Mouse (Mus musculus) bone marrow macrophage, adult 2 months (primary cell): ENCODE data around the gene Gm49673. TPM values are rescaled to one million over a fixed set of nuclear protein-coding genes. Genes with fewer than 3 reads are reported as not detected.
"Not testable (repeated sequence)": the region's sequence is repeated elsewhere in the genome, so short reads cannot be mapped to it uniquely, and the experiment has no call there.

ENCODE experiments used
- H3K27ac ChIP-seq: 2 replicates; pipeline ENCODE4 v1.5.1; 2012; ENCODE audit warnings: low read depth, low read length; ENCODE audit not compliant: insufficient read depth
- H3K4me1 ChIP-seq: 2 replicates; pipeline ENCODE4 v1.6.1; 2012; ENCODE audit warnings: low read length; ENCODE audit not compliant: control insufficient read depth, insufficient read depth
- H3K4me3 ChIP-seq: 2 replicates; pipeline ENCODE4 v1.5.1; 2012; ENCODE audit warnings: mild to moderate bottlenecking, low read length, moderate library complexity; ENCODE audit not compliant: insufficient read depth
- polyA plus RNA-seq: library from polyadenylated mRNA; stranded (reverse); fragments of >200 nt; gene quantifications from 2 replicates; pipeline ENCODE4 v1.2.4, GENCODE M21; 2012; ENCODE audit not compliant: missing spikeins, insufficient read depth, insufficient read length

Gm49673 gene
- polyA plus RNA-seq, 1 experiment: not detected

- H3K4me1 ChIP-seq, H3K4me3 ChIP-seq, H3K27ac ChIP-seq: not testable (repeated sequence)
Observed at GRCm38 (mm10) chr17:8100405-8101296, 46.9 kb downstream of the Gm49673 start.

DNA sequence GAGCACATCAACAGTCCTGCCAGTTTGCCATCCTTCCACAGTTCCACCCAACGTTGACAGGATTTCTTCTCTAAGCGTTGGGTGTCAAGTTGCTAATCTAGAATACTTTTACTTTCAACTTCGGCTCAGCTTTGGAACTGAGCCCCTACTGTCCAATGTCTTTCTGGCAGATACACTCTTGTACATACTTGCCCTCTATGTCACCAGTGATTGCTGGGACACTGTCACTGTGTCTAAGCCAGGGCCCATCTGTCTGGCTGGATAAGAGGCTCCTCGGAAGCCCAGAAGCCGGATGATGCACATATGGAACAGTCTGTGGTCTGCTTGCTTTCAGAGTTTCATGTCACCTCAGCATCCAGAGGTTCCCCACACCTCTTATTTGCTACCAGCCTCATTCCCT, 51.4 kb downstream of the Gm49673 start:
- not testable (repeated sequence) for H3K4me3 ChIP-seq, H3K27ac ChIP-seq, H3K4me1 ChIP-seq

DNA sequence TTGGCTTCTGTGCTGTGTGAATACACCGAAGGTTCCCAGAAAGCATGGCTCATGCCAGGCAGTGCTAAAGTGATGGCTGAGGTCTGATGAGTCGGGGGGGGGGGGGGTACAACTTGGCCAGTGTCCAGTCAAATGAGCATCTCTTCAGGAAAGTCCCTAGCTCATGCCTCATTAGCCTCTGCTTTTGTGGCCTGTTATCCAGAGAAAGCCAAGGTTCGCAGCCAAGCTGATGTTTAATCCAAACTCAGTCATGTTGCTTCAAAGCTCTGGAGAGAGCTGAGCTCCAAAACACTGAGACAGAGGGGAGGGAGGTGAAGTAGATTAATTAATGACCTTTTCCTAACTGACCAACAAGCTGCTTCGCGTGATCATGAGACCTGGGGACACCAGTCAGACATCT, 51.9 kb downstream of the Gm49673 start:
- not testable (repeated sequence) for H3K4me1 ChIP-seq, H3K4me3 ChIP-seq, H3K27ac ChIP-seq

GRCm38 (mm10) chr17:8092537-8093526, 54.8 kb downstream of the Gm49673 start:
- H3K4me3 ChIP-seq, H3K27ac ChIP-seq, H3K4me1 ChIP-seq: not testable (repeated sequence)

DNA sequence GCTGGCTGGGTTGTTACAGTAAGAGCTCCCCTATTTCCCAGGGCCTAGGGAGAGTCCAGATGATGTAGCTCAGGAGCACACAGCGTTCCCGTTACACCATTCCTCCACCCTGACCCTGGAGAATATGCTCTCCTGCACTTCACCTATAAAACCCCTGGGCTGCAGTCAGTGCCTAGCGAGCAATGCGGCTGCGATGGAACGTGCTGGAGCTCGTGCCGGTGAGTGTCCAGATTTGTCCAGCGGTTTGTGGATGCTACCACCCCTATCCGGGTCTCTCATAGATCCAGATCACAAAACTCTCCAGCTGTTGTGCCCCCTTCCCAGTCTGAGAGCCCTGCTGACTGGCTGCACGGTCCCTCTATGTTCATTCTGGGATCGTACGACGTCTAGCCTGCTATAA, 56.3 kb downstream of the Gm49673 start:
- H3K4me3 ChIP-seq, H3K4me1 ChIP-seq, H3K27ac ChIP-seq: not testable (repeated sequence)

DNA sequence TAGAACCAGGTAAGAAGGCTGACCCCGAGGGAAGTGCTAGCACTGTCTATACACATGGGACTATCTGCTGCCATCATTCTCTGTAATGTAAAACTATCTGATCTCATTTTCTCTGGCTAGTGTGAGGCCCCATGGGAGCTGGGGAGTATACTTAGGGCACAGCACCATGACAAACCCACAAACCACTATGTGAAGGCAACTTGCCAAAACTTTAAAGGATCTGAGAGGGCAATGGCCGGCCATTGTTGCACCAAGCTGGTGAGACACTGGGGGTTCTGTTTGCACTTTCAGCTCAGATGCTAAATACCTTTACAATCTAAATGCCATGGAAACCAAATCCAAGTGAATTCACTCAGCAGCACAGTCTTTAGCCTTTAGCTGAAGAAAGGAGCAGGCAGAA, 77.7 kb downstream of the Gm49673 start:
- not testable (repeated sequence) for H3K4me3 ChIP-seq, H3K27ac ChIP-seq, H3K4me1 ChIP-seq

- H3K4me1 ChIP-seq, H3K27ac ChIP-seq, H3K4me3 ChIP-seq: not testable (repeated sequence)
Observed at GRCm38 (mm10) chr17:8056637-8057138, 90.9 kb downstream of the Gm49673 start.

DNA sequence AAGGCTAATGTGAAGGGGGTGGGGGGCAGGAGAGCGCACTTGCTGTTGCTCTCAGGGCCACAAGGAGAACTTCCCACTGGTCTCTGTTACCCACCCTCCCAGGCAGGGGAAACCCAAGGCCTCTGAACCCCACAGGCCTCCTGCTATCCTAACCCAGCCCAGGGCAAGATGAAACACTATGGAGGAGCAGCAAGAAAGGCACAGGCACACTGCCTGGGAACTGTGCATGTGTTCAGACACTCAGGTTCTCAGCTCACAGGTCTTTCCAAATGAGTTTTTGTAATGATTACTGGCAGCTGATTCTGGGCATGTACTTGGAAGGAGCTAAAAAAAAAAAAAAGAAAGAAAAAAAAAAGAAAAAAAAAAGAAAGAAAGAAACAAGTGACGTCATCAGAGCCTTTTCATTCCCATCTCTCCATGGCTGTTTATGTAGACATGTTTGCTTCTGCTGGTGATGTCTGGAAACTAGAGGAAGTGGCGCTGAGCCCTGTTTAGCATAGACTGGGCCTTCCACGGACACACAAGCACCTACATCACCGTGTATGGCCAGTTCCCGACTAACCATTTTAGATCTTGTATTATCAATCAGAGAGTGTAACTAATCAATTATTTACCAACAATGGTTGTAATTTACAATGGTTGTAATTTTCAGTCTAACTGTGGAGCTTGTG, 91.5 kb downstream of the Gm49673 start:
- H3K4me3 ChIP-seq, H3K4me1 ChIP-seq, H3K27ac ChIP-seq: not testable (repeated sequence)

DNA sequence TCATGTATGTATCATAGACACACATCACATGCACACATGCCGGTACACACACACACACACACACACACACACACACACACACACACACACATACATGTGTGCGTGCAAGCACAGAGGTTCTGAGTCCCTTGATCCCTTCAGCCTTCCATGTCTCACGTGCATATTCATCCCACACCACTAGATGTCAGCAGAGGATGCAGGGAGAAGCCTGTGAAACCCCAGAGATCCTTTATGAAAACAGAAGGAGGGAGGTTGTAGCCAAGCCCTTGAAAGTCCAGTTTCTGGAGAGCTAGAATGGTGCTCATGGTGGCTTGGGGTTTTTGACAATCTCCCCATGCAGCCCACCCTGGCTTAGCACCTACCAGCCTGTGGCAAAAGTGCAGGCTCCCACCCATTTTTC, 96.3 kb downstream of the Gm49673 start:
- H3K4me1 ChIP-seq, H3K4me3 ChIP-seq, H3K27ac ChIP-seq: not testable (repeated sequence)

DNA sequence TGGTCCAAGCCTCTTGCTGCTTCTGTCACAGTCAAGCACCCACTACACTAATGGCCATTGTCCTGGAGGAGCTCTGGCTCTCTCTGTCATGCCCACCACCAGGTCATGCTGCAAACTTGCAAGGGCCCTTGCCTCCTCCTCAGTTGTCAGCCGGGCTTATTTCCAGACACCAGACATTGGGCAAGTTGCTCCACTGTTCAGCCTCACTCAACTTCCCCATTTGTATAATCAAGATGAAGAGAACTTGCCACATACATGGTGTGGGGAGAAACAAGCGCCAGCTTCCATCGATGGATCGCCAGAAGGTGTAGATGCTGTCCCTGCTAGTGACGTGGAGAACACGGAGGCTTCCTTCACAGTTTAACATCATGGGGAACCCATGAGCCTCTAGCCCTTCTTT, 97.4 kb downstream of the Gm49673 start:
- not testable (repeated sequence) for H3K4me3 ChIP-seq, H3K4me1 ChIP-seq, H3K27ac ChIP-seq

DNA sequence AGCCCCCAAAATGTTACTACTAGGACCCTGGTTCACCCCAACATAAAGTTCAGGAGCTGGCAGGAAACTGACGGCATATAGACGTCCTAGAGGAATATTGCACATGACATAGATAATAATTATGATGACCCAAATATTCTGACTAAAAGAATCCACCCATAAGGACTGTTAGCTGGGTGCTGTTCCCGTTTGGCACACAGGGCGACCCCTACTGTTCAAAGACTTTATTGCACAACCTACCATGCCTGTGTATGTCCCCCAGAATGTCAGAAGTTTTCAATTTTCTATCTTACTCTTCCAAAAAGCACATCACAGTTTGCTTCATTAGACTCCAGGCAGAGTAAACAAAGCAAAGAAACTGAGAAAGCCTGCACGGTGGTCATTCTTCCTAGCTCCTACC, 101.4 kb downstream of the Gm49673 start:
- H3K4me3 ChIP-seq, H3K27ac ChIP-seq, H3K4me1 ChIP-seq: not testable (repeated sequence)

DNA sequence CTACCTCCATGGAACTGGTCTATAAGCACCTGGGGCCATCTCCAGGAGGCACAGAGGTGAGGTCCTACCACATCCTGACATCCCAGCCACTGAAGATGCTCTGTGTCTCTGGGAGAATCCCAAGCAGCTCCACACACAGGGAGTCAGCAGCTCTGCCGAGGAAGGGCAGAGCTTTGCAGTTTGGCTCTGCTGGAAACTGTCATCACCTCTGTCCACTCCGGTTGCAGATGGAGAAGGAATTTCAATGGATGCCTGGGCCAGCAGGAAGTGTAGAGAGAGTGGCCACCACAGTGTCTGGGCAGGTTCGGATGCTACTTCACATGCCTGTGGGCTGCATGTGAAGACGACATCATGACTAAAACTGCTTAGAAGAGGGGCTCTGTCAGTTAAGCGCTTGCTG, 106.4 kb downstream of the Gm49673 start:
- not testable (repeated sequence) for H3K27ac ChIP-seq, H3K4me3 ChIP-seq, H3K4me1 ChIP-seq

- H3K4me1 ChIP-seq, H3K4me3 ChIP-seq, H3K27ac ChIP-seq: not testable (repeated sequence)
Observed at GRCm38 (mm10) chr17:8039916-8040635, 107.5 kb downstream of the Gm49673 start.

GRCm38 (mm10) chr17:8036976-8037375, 110.6 kb downstream of the Gm49673 start:
- H3K4me1 ChIP-seq, H3K27ac ChIP-seq, H3K4me3 ChIP-seq: not testable (repeated sequence)
